Mouse (Mus musculus) yolk sac, embryonic 10.5 days (tissue): ENCODE results near the gene Vmn1r43.
"Not testable (repeated sequence)": the region's sequence is repeated elsewhere in the genome, so short reads cannot be mapped to it uniquely, and the experiment has no call there.

ENCODE experiments used
- DNase-seq: peaks from one replicate; pipeline ENCODE4 v3.0.0-alpha.2; 2017; ENCODE audit warnings: low spot score

The Vmn1r43 gene

DNA sequence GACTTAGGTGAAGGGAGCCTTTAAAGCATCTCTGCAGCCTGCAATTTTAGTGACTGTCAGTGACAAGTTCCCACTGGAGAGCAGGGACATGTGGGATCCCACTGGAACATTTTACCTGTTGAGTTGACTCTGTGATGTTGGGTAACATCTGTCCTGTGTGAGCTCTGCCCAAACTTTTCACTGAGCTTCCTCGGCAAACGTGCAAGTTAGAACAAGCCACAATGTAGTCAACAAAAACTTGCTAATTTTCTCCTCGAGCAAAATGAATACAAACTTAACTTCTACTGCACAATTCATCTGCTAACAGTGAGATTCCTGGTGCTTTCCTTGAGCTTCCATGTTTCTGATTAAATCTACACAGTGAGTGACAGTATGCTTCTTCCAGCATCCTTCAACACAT is at the start of gene Vmn1r43, which contains the start of gene Vmn1r42:
Gene Vmn1r43 (minus strand): TSS at position 101 of the 400 bp plus-strand sequence.
Gene Vmn1r42 (minus strand): TSS at position 101 of the 400 bp plus-strand sequence.
- not testable (repeated sequence) for DNase-seq

DNA sequence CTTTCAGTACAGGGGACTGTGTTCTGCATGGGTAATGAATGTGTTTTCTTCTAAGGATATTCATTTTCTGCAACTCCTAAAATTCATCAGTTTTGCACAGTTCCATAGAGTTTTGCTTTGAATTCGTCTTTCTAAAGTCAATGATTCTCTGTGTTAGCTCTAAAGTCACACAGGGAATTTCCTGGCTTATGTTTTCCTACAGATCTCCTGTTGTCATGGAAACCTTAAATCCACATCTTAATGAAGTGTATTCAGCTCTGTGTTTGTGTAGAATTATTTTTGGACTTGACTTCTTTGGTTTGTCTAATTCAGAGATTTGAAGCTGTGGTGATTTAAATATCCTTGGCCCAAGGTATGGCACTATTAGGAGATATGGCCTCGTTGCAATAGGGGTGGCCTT is 7.6 kb upstream of the Vmn1r43 start:
- no peak for DNase-seq

DNA sequence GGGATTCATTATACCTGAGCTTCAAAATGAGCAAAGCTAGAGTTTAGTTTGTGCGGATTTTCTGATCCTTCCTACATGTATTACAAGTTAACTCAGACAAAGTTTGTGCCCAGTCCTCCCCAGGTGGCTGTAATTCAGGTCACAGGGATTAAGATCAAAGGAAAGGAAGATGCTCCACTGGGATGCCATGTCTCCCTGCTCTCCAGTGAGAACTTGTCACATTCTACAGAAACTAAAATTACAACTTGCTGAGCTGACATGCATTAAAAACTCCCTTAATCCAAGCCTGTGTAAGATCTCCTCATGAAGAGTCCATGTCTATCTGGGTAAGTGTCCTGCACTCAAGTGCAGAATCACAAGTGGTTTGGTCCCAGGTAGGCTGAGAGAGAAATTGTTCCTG is 7.1 kb upstream of the Vmn1r43 start, which contains the start of gene Vmn1r44:
Gene Vmn1r44 (plus strand): TSS at position 301 of the 400 bp plus-strand sequence.
- no peak for DNase-seq

DNA sequence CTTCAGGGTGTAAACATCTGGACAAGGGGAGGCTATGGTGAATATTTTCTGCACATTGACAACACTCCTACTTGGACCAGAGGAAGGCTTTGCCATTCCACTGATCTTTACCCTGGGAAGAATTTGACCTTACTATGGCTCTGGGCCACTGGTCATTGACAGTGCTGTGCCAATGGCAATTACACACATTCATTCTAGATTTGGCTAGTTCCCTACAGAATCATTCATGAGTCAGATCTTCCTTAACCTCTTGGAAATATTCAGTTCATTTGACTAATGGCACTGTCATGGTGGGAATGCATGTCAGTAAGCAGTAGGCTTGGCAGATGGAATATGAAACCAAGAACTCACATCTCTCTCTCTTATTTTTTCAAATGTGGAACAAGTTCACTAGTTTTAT is 4.7 kb upstream of the Vmn1r43 start:
- DNase-seq = no peak

DNA sequence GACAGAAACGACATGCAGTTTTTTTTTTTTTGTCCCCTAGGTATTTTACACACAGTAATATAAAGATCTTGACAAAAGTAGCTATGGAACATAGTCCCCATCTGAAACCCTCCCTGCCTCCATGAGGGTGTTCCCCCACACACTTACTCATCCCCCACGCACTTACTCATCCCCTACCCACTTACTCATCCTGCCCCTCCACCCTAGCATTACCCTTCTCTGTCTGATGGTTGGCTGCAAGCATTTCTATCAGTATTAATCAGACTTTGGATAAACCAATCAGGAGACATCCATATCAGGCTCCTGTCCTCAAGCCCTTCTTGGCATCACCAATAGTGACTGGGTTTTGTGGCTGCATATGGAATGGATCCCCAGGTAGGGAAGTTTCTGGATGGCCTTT is 750 bp upstream of the Vmn1r43 start:
- no peak for DNase-seq

DNA sequence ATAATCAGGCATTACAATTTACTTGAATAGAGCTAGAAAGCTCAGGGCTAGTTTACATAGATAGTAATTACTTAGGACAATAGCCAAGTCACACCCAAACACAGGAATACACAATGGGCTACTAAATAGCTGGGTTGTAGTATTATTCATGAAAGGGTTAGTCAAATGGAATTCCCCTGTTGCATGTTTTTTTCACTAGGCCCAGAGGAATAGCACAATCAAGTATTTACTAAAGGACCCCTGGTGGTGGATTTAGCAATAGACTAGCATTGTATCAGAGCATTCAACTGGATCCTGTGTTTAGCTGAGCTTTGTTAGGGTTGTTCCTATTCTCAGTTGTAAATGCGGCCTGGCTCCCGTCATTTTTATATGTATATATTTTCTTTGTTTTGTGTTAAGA is 8.2 kb downstream of the Vmn1r43 start:
- DNase-seq = no peak

DNA sequence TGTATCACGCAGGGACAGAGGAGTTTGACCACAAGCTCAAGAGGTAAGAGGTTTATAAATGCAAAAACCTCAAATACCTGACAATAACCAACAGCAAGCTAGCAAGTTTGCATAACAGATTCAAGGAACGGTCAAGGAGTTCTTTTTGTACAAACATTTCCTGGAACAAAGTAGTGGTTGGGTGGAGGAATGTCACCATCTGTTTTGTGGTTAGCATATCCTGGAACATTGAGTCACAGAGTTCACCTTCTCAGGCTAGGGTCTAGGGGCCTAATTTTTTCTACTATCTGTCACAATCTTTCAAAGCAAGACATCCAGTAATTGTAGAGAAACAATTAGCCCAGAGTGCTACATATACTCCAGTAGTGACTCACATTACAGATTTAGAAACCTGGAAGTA is 8.9 kb downstream of the Vmn1r43 start:
- no peak for DNase-seq

DNA sequence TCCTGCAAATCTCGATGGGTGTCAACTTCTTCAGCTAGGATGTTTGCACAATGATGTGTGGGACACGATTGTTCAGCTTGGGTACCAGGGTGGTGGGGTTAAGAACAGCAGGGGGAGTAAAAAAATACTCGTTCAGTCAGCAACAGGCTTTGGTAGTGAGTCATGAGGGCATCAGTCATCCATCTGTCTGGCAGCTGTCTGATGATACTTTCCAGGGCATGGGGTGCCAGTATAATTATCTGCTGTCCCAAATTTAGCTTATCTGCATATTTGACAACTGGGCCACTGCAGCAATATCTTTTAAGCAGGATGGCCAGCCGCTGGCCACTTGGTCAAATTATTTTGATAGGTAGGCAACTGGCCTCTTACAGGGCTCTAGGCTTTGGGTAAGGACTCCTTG is 12.4 kb downstream of the Vmn1r43 start:
- DNase-seq = no peak

DNA sequence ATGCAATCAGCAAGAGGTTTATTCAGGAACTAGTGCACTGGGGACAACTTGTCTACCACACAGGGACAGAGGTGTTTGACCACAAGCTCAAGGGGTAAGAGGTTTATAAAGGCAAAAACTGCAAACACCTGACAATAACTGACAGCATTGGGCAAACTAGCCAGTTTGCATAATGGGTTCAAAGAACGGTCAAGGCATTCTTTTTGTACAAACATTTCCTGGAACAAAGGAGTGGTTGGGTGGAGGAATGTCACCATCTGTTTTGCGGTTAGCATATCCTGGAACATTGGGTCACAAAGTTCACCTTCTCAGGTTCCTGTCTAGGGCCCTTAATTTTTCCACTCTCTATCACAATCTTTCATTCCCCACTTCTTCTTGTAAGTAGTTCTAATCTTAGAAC is 16.4 kb downstream of the Vmn1r43 start:
- DNase-seq = peak; percentile 21

DNA sequence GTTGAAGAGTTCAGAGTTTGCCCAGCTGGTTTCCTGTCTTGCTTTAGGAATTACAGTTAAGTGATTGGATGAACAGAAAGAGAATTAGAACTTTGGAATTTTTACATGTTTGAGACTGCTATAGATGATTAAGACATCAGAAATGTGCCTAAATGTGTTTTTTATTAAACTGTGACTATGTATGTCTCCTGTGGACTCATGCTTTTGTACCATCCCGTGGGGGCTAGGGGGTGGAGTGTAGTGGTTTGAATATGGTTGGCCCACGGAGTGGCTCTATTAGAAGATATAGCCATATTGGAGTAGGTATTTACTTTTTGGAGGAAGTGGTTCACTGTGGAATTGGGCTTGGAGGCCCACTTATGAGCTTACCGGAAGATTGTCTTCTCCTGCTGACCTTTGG is 18.7 kb downstream of the Vmn1r43 start:
- DNase-seq = no peak
